In genomic region chr9:89907941-89908340, GRCm38 (mm10) we compare ENCODE assay signal across 18 mouse cellular contexts. TPM values are rescaled to one million over a fixed set of nuclear protein-coding genes. Genes with fewer than 3 reads are reported as not detected.
DNase-seq lines count a peak whose midpoint lies in the region; ATAC-seq and TF ChIP-seq lines count a peak whose summit lies in the region.
"Had no signal": no experiment of that assay in that cellular context is flagged by ENCODE, and none has a peak within 500 bp of the region (broad histone marks: within the 10 kb centered on the region; RNA-seq: fewer than 3 reads in every experiment).

No protein-coding gene starts in this region.

- no peak for TF ChIP-seq POLR2A in cerebellum, adult 2 months (IDR thresholded peaks at IDR 0.05; ENCODE audit: borderline replicate concordance, insufficient read depth, low read length)

- H3K9ac ChIP-seq in forebrain, embryonic 14.5 days (ENCODE audit: low read length): no peak overlapping the region
- no peak overlapping the region for H3K9ac ChIP-seq in forebrain, embryonic 11.5 days (ENCODE audit: low read length)
- no peak overlapping the region for H3K9ac ChIP-seq in hindbrain, embryonic 15.5 days
- H3K9ac ChIP-seq in hindbrain, embryonic 11.5 days (ENCODE audit: low read depth, low read length): no peak overlapping the region
- no peak overlapping the region for H3K9ac ChIP-seq in hindbrain, postnatal 0 days (replicated peaks; ENCODE audit: low read length)
- no peak overlapping the region for H3K9ac ChIP-seq in neural tube, embryonic 12.5 days
- H3K9ac ChIP-seq: embryonic facial prominence, embryonic 12.5 days; kidney, embryonic 15.5 days; liver, embryonic 14.5 days had no signal

- DNase-seq in forebrain, embryonic 14.5 days (ENCODE audit: low spot score): no peak
- no peak for DNase-seq in forebrain, embryonic 11.5 days (ENCODE audit: low spot score)
- no peak for DNase-seq in hindbrain, embryonic 11.5 days (ENCODE audit: low spot score)
- no peak for DNase-seq in hindbrain, postnatal 0 days (ENCODE audit: low spot score)
- DNase-seq in cerebellum, adult 2 months: no peak
- no peak for DNase-seq in thymus, postnatal 25 days
- DNase-seq: adrenal gland, adult 8-10 months; thymus, adult 18-20 months had no signal

- peak overlapping the region; percentile 89 for H3K4me2 ChIP-seq in forebrain, embryonic 14.5 days (ENCODE audit: low read length)
- no peak overlapping the region for H3K4me2 ChIP-seq in forebrain, embryonic 11.5 days (ENCODE audit: low read depth, low read length, severe bottlenecking)
- peak overlapping the region; percentile 94; the same call in 1 of the 2 replicates for H3K4me2 ChIP-seq in hindbrain, embryonic 15.5 days
- H3K4me2 ChIP-seq in hindbrain, embryonic 11.5 days (replicated peaks; ENCODE audit: low read depth, low read length): no peak overlapping the region
- peak overlapping the region; percentile 68 for H3K4me2 ChIP-seq in hindbrain, postnatal 0 days (ENCODE audit: low read depth, low read length)
- H3K4me2 ChIP-seq in neural tube, embryonic 12.5 days (replicated peaks): peak overlapping the region; percentile 85; the same call in 1 of the 2 replicates

- no peak overlapping the region for H3K27ac ChIP-seq in forebrain, embryonic 14.5 days (ENCODE audit: low read depth, low read length)
- H3K27ac ChIP-seq in forebrain, embryonic 11.5 days (ENCODE audit: low read depth, low read length): no peak overlapping the region
- H3K27ac ChIP-seq in hindbrain, embryonic 15.5 days (replicated peaks): no peak overlapping the region
- no peak overlapping the region for H3K27ac ChIP-seq in hindbrain, embryonic 11.5 days (ENCODE audit: low read depth, low read length)
- H3K27ac ChIP-seq in hindbrain, postnatal 0 days: no peak overlapping the region
- H3K27ac ChIP-seq in neural tube, embryonic 12.5 days: no peak overlapping the region
- no peak overlapping the region; the same call in 1 of the 2 replicates for H3K27ac ChIP-seq in cerebellum, adult 2 months (ENCODE audit: insufficient read depth, low read length)
- H3K27ac ChIP-seq: embryonic facial prominence, embryonic 12.5 days; kidney, embryonic 15.5 days; limb, embryonic 13.5 days; liver, embryonic 14.5 days had no signal

- H3K4me1 ChIP-seq in forebrain, embryonic 14.5 days (ENCODE audit: control insufficient read depth, insufficient read depth, low read length): peaks cover 9% of the 10 kb centered on the region; the same call in 1 of the 2 replicates
- peaks cover 9% of the 10 kb centered on the region for H3K4me1 ChIP-seq in forebrain, embryonic 11.5 days (replicated peaks; ENCODE audit: control insufficient read depth, insufficient read depth, low read length)
- H3K4me1 ChIP-seq in hindbrain, embryonic 15.5 days (replicated peaks): peaks cover 27% of the 10 kb centered on the region
- peaks cover 5% of the 10 kb centered on the region; the same call in 1 of the 2 replicates for H3K4me1 ChIP-seq in hindbrain, embryonic 11.5 days (replicated peaks; ENCODE audit: control insufficient read depth, insufficient read depth, low read length)
- no peaks in the 10 kb centered on the region; the same call in none of the 2 replicates for H3K4me1 ChIP-seq in hindbrain, postnatal 0 days (ENCODE audit: insufficient read depth, low read length)
- peaks cover 18% of the 10 kb centered on the region for H3K4me1 ChIP-seq in neural tube, embryonic 12.5 days
- no peaks in the 10 kb centered on the region for H3K4me1 ChIP-seq in cerebellum, adult 2 months (ENCODE audit: control insufficient read depth, insufficient read depth, low read length)

- no peak for TF ChIP-seq CTCF in hindbrain, postnatal 0 days (IDR thresholded peaks at IDR 0.05; ENCODE audit: low read depth)
- no peak for TF ChIP-seq CTCF in cerebellum, adult 2 months (IDR thresholded peaks at IDR 0.05; ENCODE audit: borderline replicate concordance, insufficient read depth, low read depth, low read length)

- peak overlapping the region; percentile 46; the same call in 1 of the 2 replicates for H3K4me3 ChIP-seq in forebrain, embryonic 14.5 days (ENCODE audit: low read depth, low read length)
- no peak overlapping the region for H3K4me3 ChIP-seq in forebrain, embryonic 11.5 days (ENCODE audit: low read depth, low read length)
- H3K4me3 ChIP-seq in hindbrain, embryonic 15.5 days: no peak overlapping the region
- no peak overlapping the region for H3K4me3 ChIP-seq in hindbrain, embryonic 11.5 days (ENCODE audit: low read depth, low read length)
- peak overlapping the region; percentile 43; the same call in 1 of the 2 replicates for H3K4me3 ChIP-seq in hindbrain, postnatal 0 days (ENCODE audit: low read length)
- H3K4me3 ChIP-seq in neural tube, embryonic 12.5 days: no peak overlapping the region
- H3K4me3 ChIP-seq in cerebellum, adult 2 months (replicated peaks; ENCODE audit: insufficient read depth, low read depth, low read length): no peak overlapping the region
- H3K4me3 ChIP-seq: myocyte had no signal

- H3K9me3 ChIP-seq in forebrain, embryonic 14.5 days (replicated peaks; ENCODE audit: control insufficient read depth, low read length): no peaks in the 10 kb centered on the region
- H3K9me3 ChIP-seq in forebrain, embryonic 11.5 days (ENCODE audit: control insufficient read depth, low read length): no peaks in the 10 kb centered on the region
- H3K9me3 ChIP-seq in hindbrain, embryonic 15.5 days: no peaks in the 10 kb centered on the region
- H3K9me3 ChIP-seq in hindbrain, embryonic 11.5 days (ENCODE audit: control insufficient read depth, low read length): no peaks in the 10 kb centered on the region
- H3K9me3 ChIP-seq in hindbrain, postnatal 0 days (ENCODE audit: low read length): no peaks in the 10 kb centered on the region
- no peaks in the 10 kb centered on the region for H3K9me3 ChIP-seq in neural tube, embryonic 12.5 days
- H3K9me3 ChIP-seq: embryonic facial prominence, embryonic 12.5 days; kidney, embryonic 15.5 days; limb, embryonic 13.5 days had no signal

- H3K36me3 ChIP-seq in forebrain, embryonic 14.5 days (ENCODE audit: control insufficient read depth, insufficient read depth, low read length): no peaks in the 10 kb centered on the region
- H3K36me3 ChIP-seq in forebrain, embryonic 11.5 days (ENCODE audit: control insufficient read depth, insufficient read depth, low read length): no peaks in the 10 kb centered on the region
- no peaks in the 10 kb centered on the region for H3K36me3 ChIP-seq in hindbrain, embryonic 15.5 days
- no peaks in the 10 kb centered on the region for H3K36me3 ChIP-seq in hindbrain, embryonic 11.5 days (ENCODE audit: control insufficient read depth, insufficient read depth, low read length)
- H3K36me3 ChIP-seq in hindbrain, postnatal 0 days (ENCODE audit: insufficient read depth, low read length): no peaks in the 10 kb centered on the region
- no peaks in the 10 kb centered on the region for H3K36me3 ChIP-seq in neural tube, embryonic 12.5 days
- H3K36me3 ChIP-seq: embryonic facial prominence, embryonic 12.5 days; kidney, embryonic 15.5 days; limb, embryonic 13.5 days had no signal

- no peak for ATAC-seq in forebrain, embryonic 14.5 days
- no peak for ATAC-seq in forebrain, embryonic 11.5 days (replicated peaks; ENCODE audit: low FRiP score)
- ATAC-seq in hindbrain, embryonic 15.5 days (ENCODE audit: low FRiP score, low read depth): no peak
- no peak for ATAC-seq in hindbrain, embryonic 11.5 days (ENCODE audit: low FRiP score)
- ATAC-seq in hindbrain, postnatal 0 days: no peak
- ATAC-seq in neural tube, embryonic 12.5 days (ENCODE audit: low FRiP score, low read depth): no peak
- ATAC-seq: intestine, embryonic 16.5 days had no signal

- peaks cover 65% of the 10 kb centered on the region for H3K27me3 ChIP-seq in forebrain, embryonic 14.5 days (replicated peaks; ENCODE audit: control insufficient read depth, insufficient read depth, low read length)
- H3K27me3 ChIP-seq in forebrain, embryonic 11.5 days (ENCODE audit: control insufficient read depth, insufficient read depth, low read length): peaks cover 64% of the 10 kb centered on the region
- H3K27me3 ChIP-seq in hindbrain, embryonic 15.5 days: peaks cover 61% of the 10 kb centered on the region
- peaks cover 51% of the 10 kb centered on the region for H3K27me3 ChIP-seq in hindbrain, embryonic 11.5 days (ENCODE audit: control insufficient read depth, insufficient read depth, low read length)
- H3K27me3 ChIP-seq in hindbrain, postnatal 0 days (ENCODE audit: insufficient read depth, low read length): peaks cover 36% of the 10 kb centered on the region
- H3K27me3 ChIP-seq in neural tube, embryonic 12.5 days (replicated peaks): peaks cover 70% of the 10 kb centered on the region
- no peaks in the 10 kb centered on the region for H3K27me3 ChIP-seq in cerebellum, adult 2 months (ENCODE audit: control insufficient read depth, insufficient read depth, low read length)

RNA-seq across cellular contexts. Expression of gene Rasgrf1, which starts 1.8 kb away (rescaled TPM):
- 3.8 and 7.2 TPM in 2 replicates for polyA plus RNA-seq in forebrain, embryonic 14.5 days (2014; fragmentation: Nextera tagmentation; extraction: Ambion mirVana)
- polyA plus RNA-seq in forebrain, embryonic 11.5 days (2014; fragmentation: Nextera tagmentation; extraction: Ambion mirVana): 0.08 TPM in 1 of 2 replicates, not detected in the other
- polyA plus RNA-seq in hindbrain, embryonic 15.5 days (2015; fragmentation: Nextera tagmentation; extraction: Ambion mirVana): 12.5 and 13.5 TPM in 2 replicates
- polyA plus RNA-seq in hindbrain, embryonic 11.5 days (2014; fragmentation: Nextera tagmentation; extraction: Ambion mirVana): 0.15 and 0.35 TPM in 2 replicates
- 44.4 and 53.4 TPM in 2 replicates for total RNA-seq in hindbrain, postnatal 0 days (2014; rRNA removed)
- 28.3 and 29.6 TPM in 2 replicates for polyA plus RNA-seq in hindbrain, postnatal 0 days (2015; fragmentation: Nextera tagmentation; extraction: Ambion mirVana)
- polyA plus RNA-seq in neural tube, embryonic 12.5 days (2016; fragmentation: Nextera tagmentation; extraction: Ambion mirVana): 0.18 and 0.28 TPM in 2 replicates
- 168 and 172 TPM in 2 replicates for polyA plus RNA-seq in cerebellum, adult 2 months (2012; rRNA removed)
- total RNA-seq: heart, postnatal 36 days; megakaryocyte, adult 5-6 weeks had no signal
- polyA plus RNA-seq: myocyte had no signal

Comparison
In these comparisons a context has a peak if more than half of its experiments do, and no peak if none do; other contexts are left out.
1. H3K4me2 ChIP-seq: peak in forebrain, embryonic 14.5 days (single experiment), hindbrain, embryonic 15.5 days (single experiment), hindbrain, postnatal 0 days (single experiment) and neural tube, embryonic 12.5 days (single experiment); none in forebrain, embryonic 11.5 days (single experiment) and hindbrain, embryonic 11.5 days (single experiment).
2. H3K4me3 ChIP-seq: peak in forebrain, embryonic 14.5 days (single experiment) and hindbrain, postnatal 0 days (single experiment); none in forebrain, embryonic 11.5 days (single experiment), hindbrain, embryonic 15.5 days (single experiment), hindbrain, embryonic 11.5 days (single experiment), neural tube, embryonic 12.5 days (single experiment) and cerebellum, adult 2 months (single experiment).